Mouse (Mus musculus): Measurements from ENCODE around the gene Csnk1g2. TPM values are rescaled to one million over a fixed set of nuclear protein-coding genes. Genes with fewer than 3 reads are reported as not detected.

Gene Csnk1g2
- polyA plus RNA-seq, 1 experiment = 246 TPM

DNA sequence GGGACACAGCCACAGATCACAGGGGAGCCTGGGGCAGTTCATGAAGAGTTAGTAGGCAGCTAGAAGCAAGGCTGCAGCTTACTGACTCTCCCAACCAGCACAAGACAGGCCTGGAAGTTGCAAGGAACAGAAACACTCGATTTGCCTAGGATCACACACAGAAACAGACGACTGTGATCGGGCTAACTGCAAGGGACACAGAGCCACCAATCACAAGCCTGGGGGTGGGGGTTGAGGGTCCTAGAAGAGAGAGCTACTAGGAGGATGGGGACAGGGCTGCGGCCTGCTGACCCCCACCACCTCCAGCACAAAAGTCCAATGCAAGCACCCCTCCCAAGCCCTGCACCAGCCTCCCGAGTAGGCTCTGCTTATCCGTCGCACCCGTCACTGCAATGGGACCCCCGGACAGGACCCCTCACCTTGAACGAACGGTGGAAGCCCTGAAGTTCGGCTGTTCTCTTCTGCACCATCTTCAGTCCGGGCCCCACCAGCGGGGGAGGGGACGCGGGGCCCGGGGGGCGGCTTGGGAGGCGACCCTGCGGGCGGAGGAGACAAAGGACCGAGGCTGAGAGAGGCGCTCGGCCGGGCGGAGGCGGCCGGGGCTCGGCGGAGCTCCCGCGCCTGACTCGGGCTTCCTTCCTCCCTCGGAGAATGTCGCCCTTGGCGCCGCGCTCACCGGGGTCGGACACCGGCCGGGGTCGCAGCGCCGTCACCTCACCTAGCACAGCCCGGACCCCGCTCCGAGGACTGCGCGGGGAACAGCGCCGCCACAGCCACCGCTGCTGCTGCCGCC, 53.0 kb downstream of the Csnk1g2 start:
- DNase-seq = peak; percentile 40
- WGBS = 0% methylated on average over 49 of the region's 54 CpGs
- Histone ChIP-seq H3K4me3 (replicated peaks; ENCODE audit: extremely low read depth, low read depth, low read length) (peak overlapping the region; percentile 71), H3K4me1 (ENCODE audit: control insufficient read depth, insufficient read depth, low read length) (peaks cover 59% of the 10 kb centered on the region)
- TF ChIP-seq POLR2A (IDR thresholded peaks at IDR 0.05; ENCODE audit: borderline replicate concordance, extremely low read depth, low read depth, low read length) (no peak; the same call in 1 of the 2 replicates), CTCF (IDR thresholded peaks at IDR 0.05; ENCODE audit: insufficient read depth, low read length) (no peak)

DNA sequence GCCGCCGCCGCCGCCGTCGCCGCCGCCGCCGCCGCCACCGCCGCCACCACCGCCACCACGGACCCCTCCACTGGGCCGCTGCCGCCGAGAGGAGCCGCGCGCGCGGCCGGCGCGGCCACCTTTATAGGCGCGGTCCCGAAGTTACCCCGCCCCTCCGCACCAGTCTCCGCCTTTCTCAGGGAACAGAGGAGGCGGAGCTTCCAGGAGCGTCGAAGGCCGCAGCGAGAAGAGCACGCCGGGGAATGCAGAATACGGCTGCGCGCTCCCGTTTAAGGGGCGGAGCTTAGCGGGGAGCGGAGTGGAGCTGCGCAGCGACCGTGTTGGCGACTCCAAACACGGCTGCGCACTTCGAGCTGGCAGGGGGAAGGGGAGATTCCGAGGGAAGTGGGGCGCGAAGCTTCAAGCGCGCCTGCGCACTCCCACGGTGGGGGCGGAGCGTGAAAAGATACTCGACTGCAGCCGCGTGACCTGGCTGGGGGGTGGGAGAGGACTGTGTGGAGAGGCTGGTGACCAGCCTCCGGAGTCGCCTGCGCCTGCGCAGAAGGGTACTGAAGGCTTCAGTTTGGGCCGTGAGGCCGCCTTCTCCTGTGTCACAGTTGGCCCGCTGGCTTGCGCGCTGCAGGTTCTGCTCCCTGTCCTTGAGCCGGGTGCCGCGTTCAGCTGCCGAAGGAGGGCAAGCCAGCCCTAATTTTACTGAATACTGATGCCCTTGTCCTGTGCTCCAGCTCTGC, 53.7 kb downstream of the Csnk1g2 start:
- WGBS = under 1% methylated on average over 78 of the region's 78 CpGs
- Histone ChIP-seq H3K4me3 (replicated peaks; ENCODE audit: extremely low read depth, low read depth, low read length) (peak overlapping the region; percentile 84), H3K4me1 (ENCODE audit: control insufficient read depth, insufficient read depth, low read length) (peaks cover 54% of the 10 kb centered on the region)
- peak; percentile 99 for DNase-seq
- TF ChIP-seq POLR2A (IDR thresholded peaks at IDR 0.05; ENCODE audit: borderline replicate concordance, extremely low read depth, low read depth, low read length) (peak; percentile 99), CTCF (IDR thresholded peaks at IDR 0.05; ENCODE audit: insufficient read depth, low read length) (no peak)

DNA sequence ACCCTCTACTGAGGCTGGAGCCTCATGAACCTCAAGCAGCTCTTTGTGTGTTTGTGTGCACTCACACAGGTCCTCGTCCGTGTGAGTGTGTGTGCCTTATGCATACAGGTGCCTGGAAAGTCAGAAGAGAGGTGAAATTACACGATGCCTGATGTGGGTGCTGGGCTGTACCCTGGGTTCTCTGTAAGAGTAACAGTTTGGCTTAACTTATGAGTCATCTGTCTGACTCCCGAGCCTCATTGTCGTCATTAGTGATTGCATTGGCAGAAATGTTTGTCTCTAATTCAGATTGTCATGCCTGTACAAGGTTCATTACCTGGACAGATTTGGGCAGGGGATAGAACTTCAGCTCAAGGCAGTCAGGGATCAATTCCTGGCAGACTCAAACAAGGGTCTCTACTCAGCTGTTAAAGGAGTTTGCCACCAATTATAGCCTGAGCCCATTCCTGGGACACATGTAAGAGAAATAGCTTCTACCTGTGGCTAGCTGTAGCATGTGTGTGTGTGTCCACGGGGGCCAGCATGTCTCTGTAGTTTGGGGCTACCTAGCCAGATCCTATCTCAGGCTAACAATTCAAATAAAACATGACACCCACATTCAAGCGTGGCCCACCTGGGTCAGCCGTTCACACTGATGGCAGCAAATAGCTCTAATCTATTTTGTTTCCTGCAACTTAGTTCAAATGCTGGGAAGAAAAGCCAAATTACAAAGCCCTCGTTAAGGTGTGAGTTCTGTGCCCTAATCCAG, 54.7 kb downstream of the Csnk1g2 start:
- peaks cover 46% of the 10 kb centered on the region for H3K4me1 ChIP-seq (ENCODE audit: control insufficient read depth, insufficient read depth, low read length)
- peak; percentile 30 for DNase-seq
- TF ChIP-seq CTCF (IDR thresholded peaks at IDR 0.05; ENCODE audit: insufficient read depth, low read length) = no peak
- peak; percentile 36; the same call in 1 of the 2 replicates for TF ChIP-seq POLR2A (IDR thresholded peaks at IDR 0.05; ENCODE audit: borderline replicate concordance, extremely low read depth, low read depth, low read length)

DNA sequence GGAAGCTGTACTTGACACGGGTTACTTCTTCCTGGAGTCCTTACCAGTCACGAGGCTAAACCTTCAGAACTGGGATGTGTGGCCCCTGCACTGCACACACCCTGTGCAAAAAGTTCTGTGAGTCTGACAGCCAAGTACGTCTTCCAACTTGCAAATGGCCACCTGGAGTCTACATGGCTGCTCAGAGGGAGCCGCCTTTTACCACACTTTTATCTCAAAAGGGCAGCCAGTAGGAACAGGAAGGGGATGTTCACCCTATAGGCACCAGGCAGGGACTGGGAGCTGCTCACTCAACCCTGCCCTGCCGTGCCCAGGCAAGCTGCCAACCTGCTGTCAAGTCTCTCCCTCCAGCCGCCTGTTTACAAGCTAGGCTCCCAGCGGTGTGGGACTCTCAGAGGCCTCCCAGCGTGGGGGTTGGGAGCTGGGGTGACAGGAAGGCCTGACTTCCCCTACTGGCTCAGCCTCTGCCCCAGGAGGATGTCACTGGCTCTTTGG, 55.4 kb downstream of the Csnk1g2 start, which contains the start of gene Mknk2:
TSS of gene Mknk2 (minus strand) at position 171 of the 495 bp plus-strand sequence.
- TF ChIP-seq POLR2A (IDR thresholded peaks at IDR 0.05; ENCODE audit: borderline replicate concordance, extremely low read depth, low read depth, low read length) (peak; percentile 65; the same call in 1 of the 2 replicates), CTCF (IDR thresholded peaks at IDR 0.05; ENCODE audit: insufficient read depth, low read length) (no peak)
- Histone ChIP-seq H3K4me1 (ENCODE audit: control insufficient read depth, insufficient read depth, low read length) (peaks cover 39% of the 10 kb centered on the region), H3K4me3 (replicated peaks; ENCODE audit: extremely low read depth, low read depth, low read length) (peak within 1 kb of the TSS; percentile 84)
- DNase-seq = peak; percentile 92
- under 1% methylated on average over 8 of the region's 8 CpGs for WGBS

More for the DNA sequence above, 54.7 kb downstream of the Csnk1g2 start:
- 6% methylated on average over 9 of the region's 9 CpGs for WGBS
- peak overlapping the region; percentile 84 for H3K4me3 ChIP-seq (replicated peaks; ENCODE audit: extremely low read depth, low read depth, low read length)

DNA sequence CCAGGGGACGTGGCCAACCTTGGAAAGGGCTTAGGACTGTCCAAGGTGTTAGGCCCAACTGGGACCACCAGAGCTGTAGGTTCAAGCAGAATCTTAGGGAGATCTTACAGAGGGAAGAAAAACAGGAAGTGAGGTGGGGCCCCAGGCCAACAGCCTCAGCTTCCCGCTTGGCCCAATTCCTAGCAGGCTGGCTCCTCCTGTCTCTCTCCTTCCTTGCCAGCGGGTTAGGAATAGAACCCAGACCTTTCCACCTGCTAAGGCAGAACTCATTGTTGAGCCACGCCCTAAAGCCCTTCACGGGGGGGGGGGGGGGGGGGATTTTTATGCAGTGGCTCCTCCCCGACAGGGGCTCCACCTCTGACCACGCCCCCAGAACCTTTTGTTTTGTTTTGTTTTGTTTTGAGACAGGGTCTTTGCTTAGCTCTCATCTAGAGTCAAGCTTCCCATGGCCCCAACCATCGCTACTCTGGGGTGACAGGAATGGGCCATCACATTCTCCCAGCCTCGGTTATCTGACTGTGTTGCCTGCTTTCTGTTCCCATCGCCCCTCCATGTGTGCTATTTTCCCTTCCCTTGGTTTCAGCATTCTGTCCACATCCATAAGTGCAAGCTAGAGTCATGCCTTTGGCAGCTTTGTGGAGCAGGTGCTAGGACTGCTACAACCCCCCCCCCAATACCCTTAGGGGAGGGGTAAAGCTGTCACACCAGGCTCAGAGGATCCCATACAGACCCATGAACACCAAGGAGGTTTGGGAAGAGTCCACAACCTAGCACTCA, 56.2 kb downstream of the Csnk1g2 start:
- H3K4me1 ChIP-seq (ENCODE audit: control insufficient read depth, insufficient read depth, low read length) = peaks cover 31% of the 10 kb centered on the region
- 17% methylated on average over 10 of the region's 10 CpGs for WGBS
- DNase-seq = no peak
- no peak overlapping the region for H3K4me3 ChIP-seq (replicated peaks; ENCODE audit: extremely low read depth, low read depth, low read length)
- 0 out of 2 replicates have a peak, but pooled peaks have one; percentile 2 for TF ChIP-seq POLR2A (IDR thresholded peaks at IDR 0.05; ENCODE audit: borderline replicate concordance, extremely low read depth, low read depth, low read length)
- TF ChIP-seq CTCF (IDR thresholded peaks at IDR 0.05; ENCODE audit: insufficient read depth, low read length) = no peak

DNA sequence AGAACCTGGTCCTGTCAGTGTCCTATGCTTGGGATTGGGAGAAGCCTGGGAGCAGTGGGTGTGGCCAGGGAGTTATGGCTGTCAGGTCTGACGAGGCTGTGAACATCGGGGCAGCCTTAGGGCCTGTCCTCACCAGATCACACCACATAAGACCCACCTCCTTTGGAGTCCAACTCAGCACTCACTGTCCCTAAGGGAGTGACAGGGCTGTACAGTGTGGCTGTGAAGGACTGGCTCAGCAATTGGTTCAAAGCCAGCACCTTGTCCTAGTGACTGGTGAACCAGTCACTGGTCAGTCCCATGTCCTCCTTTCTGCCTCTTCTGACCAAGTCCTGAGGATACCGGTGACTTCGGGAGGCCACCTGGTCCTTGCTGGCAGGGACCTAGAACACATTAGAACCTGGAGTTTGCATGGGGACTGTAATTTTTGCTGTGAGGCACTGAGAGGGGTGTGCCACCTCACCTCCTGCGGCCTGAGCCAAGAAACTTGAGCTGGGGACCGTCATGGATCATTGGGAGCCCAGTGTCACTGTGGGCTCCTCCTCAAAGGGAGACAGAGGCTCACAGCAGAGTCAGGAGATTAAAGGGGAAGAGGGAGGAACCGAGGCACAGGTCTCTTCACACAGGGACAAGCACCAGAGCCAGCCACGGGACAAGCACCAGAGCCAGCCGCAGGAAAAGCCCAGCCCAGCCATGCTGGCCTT, 57.1 kb downstream of the Csnk1g2 start:
- Histone ChIP-seq H3K4me3 (replicated peaks; ENCODE audit: extremely low read depth, low read depth, low read length) (no peak overlapping the region), H3K4me1 (ENCODE audit: control insufficient read depth, insufficient read depth, low read length) (peaks cover 26% of the 10 kb centered on the region)
- 31% methylated on average over 9 of the region's 9 CpGs for WGBS
- no peak for DNase-seq
- no peak for TF ChIP-seq POLR2A (IDR thresholded peaks at IDR 0.05; ENCODE audit: borderline replicate concordance, extremely low read depth, low read depth, low read length)
- no peak for TF ChIP-seq CTCF (IDR thresholded peaks at IDR 0.05; ENCODE audit: insufficient read depth, low read length)

DNA sequence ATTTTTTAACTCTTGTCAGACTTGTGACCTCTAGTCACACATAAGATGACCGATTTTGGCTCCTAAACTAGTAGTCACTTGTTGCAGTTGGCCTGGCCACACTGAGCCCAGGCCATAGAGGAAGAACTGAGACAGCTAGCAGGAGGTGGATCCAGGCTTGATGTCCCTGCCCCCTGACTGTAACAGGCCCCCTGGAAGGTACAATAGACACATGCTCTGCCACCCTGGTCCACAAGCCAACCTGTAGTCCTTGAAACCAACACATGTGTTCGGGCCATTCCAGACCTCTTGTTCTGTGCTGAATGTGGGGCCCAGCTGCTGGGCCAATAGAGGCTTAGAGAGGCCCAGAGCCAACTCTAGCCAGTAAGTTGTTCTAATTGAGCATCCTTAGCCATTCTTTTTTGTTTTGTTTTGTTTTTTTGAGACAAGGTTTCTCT, 57.6 kb downstream of the Csnk1g2 start:
- WGBS = 60% methylated on average over 2 of the region's 2 CpGs
- no peak for DNase-seq
- TF ChIP-seq POLR2A (IDR thresholded peaks at IDR 0.05; ENCODE audit: borderline replicate concordance, extremely low read depth, low read depth, low read length) (no peak), CTCF (IDR thresholded peaks at IDR 0.05; ENCODE audit: insufficient read depth, low read length) (no peak)
- peaks cover 26% of the 10 kb centered on the region for H3K4me1 ChIP-seq (ENCODE audit: control insufficient read depth, insufficient read depth, low read length)
- no peak overlapping the region for H3K4me3 ChIP-seq (replicated peaks; ENCODE audit: extremely low read depth, low read depth, low read length)

DNA sequence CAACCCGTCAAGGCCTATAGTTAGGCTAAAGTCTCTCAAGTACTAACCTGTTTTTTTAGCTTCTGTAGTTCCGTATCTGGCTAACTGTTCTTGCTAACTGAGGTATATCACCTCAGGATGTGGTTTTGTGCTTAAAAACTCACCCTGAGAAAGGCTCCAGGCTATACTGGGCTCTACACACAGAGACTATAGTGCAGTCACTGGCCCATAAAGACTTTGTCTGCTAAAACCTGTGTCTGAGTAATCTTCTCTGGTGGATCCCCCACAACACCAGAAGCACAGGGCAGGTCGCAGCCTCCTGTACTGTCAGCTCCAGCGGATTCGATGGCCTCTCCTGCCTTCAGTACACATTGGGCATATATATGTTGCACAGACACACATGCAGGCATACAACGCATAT, 59.4 kb downstream of the Csnk1g2 start:
- no peak for DNase-seq
- Histone ChIP-seq H3K4me3 (replicated peaks; ENCODE audit: extremely low read depth, low read depth, low read length) (no peak overlapping the region), H3K4me1 (ENCODE audit: control insufficient read depth, insufficient read depth, low read length) (peaks cover 24% of the 10 kb centered on the region)
- 90% methylated on average over 6 of the region's 6 CpGs for WGBS
- no peak for TF ChIP-seq POLR2A (IDR thresholded peaks at IDR 0.05; ENCODE audit: borderline replicate concordance, extremely low read depth, low read depth, low read length)
- TF ChIP-seq CTCF (IDR thresholded peaks at IDR 0.05; ENCODE audit: insufficient read depth, low read length) = no peak

All from lung, adult 2 months (tissue).